Mouse (Mus musculus): ENCODE results near the gene Apex1. TPM values are rescaled to one million over a fixed set of nuclear protein-coding genes. Genes with fewer than 3 reads are reported as not detected.
A peak's percentile ranks its signal among the peaks of the same experiment; 100 is the strongest.
"Not testable (repeated sequence)": the region's sequence is repeated elsewhere in the genome, so short reads cannot be mapped to it uniquely, and the experiment has no call there.

Apex1 gene
- polyA plus RNA-seq, 1 experiment from 2014 or later, result 486 TPM

DNA sequence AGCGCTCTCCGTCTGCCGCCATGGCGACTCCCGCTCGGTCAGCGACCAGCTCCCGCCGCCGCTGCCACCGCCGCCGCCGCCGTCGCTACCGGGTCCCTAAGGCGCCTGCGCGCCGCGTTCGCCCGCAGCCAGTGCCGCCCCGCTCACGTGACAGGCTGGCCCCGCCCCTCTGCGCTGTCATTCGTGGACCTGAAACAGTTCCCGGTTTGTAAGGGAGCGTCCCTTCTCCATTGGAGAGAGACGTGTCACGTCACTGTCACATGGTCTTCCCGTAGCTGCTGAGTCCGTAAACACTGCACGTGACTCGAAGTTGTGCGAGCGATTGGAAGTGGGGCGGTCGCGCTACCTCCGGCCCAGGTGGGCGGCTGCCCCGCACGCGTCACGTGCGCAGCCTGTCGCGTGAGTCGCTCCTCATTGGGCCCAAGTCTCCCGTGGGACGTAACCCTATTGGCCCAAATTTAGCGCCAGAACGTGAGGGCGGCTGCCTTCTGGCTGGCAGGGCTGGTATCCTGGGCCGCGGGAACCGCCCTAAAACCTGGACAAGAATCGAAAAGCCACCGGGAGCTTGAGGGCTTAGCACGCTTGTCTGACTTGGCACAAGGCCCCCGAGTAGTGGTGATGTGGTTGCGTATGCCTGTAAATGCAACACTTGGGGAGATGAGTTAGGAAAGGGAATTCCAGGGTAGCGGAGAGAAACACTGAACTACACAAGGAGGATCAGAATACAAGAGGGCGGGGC is 6.2 kb downstream of the Apex1 start, which contains the start of the genes Pip4p1 and Pnp:
Pip4p1 (minus strand) TSS at position 103 of the 739 bp plus-strand sequence.
Pnp (plus strand) TSS at position 329 of the 739 bp plus-strand sequence.
- Histone ChIP-seq H3K27me3 (ENCODE audit: control insufficient read depth, insufficient read depth, low read length) (no peaks in the 10 kb centered on the region), H3K4me1 (ENCODE audit: control insufficient read depth, insufficient read depth, low read length) (no peaks in the 10 kb centered on the region), H3K9ac (replicated peaks; ENCODE audit: low read length) (peak within 1 kb of the TSS; percentile 93), H3K36me3 (replicated peaks; ENCODE audit: control insufficient read depth, insufficient read depth, low read depth, low read length) (peaks cover 10% of the 10 kb centered on the region; the same call in 1 of the 2 replicates), H3K4me2 (ENCODE audit: low read depth, low read length) (peak within 1 kb of the TSS; percentile 82), H3K4me3 (ENCODE audit: low read depth, low read length) (peak within 1 kb of the TSS; percentile 94), H3K9me3 (replicated peaks; ENCODE audit: control insufficient read depth, low read length) (no peaks in the 10 kb centered on the region), H3K27ac (replicated peaks; ENCODE audit: low read depth, low read length) (peak within 1 kb of the TSS; percentile 74)
- under 1% methylated on average over 60 of the region's 68 CpGs for WGBS
- DNase-seq (ENCODE audit: low spot score), result peak; percentile 98
- ATAC-seq (replicated peaks; ENCODE audit: insufficient number of reproducible peaks, low FRiP score, low TSS enrichment, low read depth), result peak; percentile 99

DNA sequence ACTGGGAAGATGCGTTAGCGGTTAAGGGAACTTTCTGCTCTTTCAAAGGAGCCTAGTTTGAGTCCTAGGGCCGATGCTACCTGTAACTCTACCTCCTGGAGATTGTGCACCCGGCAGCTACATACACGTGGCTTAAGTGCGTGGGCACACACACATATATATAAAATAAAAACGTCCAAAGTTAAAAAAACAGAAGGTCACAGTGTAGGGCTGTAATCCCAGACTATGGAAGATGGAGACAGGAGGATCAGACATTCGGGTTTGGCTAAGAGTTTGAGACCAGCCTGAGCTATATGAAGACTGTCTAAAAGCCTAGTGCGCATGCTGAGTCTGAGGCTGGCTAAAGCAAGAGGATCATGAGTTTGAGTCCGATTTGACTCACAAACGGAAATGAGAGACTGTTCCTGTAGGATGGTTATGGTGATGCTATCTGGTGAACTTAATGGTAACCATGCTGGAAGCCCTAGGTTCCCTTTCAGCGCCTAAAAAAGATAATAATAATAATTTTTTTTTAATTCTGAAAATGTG is 6.8 kb downstream of the Apex1 start:
- H3K9me3 ChIP-seq (replicated peaks; ENCODE audit: control insufficient read depth, low read length), result no peaks in the 10 kb centered on the region
- DNase-seq (ENCODE audit: low spot score) (peak; percentile 21), ATAC-seq (replicated peaks; ENCODE audit: insufficient number of reproducible peaks, low FRiP score, low TSS enrichment, low read depth) (peak; percentile 1; the same call in 1 of the 2 replicates)
- no peaks in the 10 kb centered on the region for H3K4me1 ChIP-seq (ENCODE audit: control insufficient read depth, insufficient read depth, low read length)
- WGBS, result 8% methylated on average over 12 of the region's 12 CpGs
- peak overlapping the region; percentile 68 for H3K9ac ChIP-seq (replicated peaks; ENCODE audit: low read length)
- peak overlapping the region; percentile 94 for H3K4me3 ChIP-seq (ENCODE audit: low read depth, low read length)
- H3K36me3 ChIP-seq (replicated peaks; ENCODE audit: control insufficient read depth, insufficient read depth, low read depth, low read length), result peaks cover 10% of the 10 kb centered on the region; the same call in 1 of the 2 replicates
- H3K27me3 ChIP-seq (ENCODE audit: control insufficient read depth, insufficient read depth, low read length), result no peaks in the 10 kb centered on the region
- peak overlapping the region; percentile 74 for H3K27ac ChIP-seq (replicated peaks; ENCODE audit: low read depth, low read length)
- H3K4me2 ChIP-seq (ENCODE audit: low read depth, low read length), result peak overlapping the region; percentile 56

DNA sequence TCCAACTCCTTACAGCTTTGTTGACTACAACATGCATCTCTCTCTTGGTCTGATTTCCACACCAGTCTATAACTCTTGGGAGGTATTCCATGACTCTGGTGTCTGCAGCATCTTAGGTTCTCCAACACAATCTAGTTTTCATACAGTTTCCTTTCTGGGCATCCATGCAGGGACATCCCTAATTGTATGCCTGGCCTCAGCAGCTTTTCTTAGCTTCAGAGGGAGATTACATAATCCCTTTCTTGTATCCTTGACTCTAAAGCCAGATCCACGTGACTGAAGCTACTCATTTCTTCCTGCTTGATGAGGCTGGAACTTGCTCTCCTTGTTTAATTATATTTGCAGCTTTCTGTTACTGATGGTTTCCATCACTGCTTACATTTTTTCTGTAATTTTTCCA is 11.9 kb downstream of the Apex1 start:
- no peaks in the 10 kb centered on the region for H3K27me3 ChIP-seq (ENCODE audit: control insufficient read depth, insufficient read depth, low read length)
- ATAC-seq (replicated peaks; ENCODE audit: insufficient number of reproducible peaks, low FRiP score, low TSS enrichment, low read depth), result no peak
- H3K9ac ChIP-seq (replicated peaks; ENCODE audit: low read length), result no peak overlapping the region
- no peak overlapping the region for H3K4me2 ChIP-seq (ENCODE audit: low read depth, low read length)
- WGBS, result 76% methylated on average over 1 of the region's 1 CpGs
- H3K9me3 ChIP-seq (replicated peaks; ENCODE audit: control insufficient read depth, low read length), result no peaks in the 10 kb centered on the region
- no peak overlapping the region for H3K27ac ChIP-seq (replicated peaks; ENCODE audit: low read depth, low read length)
- no peaks in the 10 kb centered on the region for H3K4me1 ChIP-seq (ENCODE audit: control insufficient read depth, insufficient read depth, low read length)
- no peak for DNase-seq (ENCODE audit: low spot score)
- H3K4me3 ChIP-seq (ENCODE audit: low read depth, low read length), result no peak overlapping the region
- no peaks in the 10 kb centered on the region for H3K36me3 ChIP-seq (replicated peaks; ENCODE audit: control insufficient read depth, insufficient read depth, low read depth, low read length)

DNA sequence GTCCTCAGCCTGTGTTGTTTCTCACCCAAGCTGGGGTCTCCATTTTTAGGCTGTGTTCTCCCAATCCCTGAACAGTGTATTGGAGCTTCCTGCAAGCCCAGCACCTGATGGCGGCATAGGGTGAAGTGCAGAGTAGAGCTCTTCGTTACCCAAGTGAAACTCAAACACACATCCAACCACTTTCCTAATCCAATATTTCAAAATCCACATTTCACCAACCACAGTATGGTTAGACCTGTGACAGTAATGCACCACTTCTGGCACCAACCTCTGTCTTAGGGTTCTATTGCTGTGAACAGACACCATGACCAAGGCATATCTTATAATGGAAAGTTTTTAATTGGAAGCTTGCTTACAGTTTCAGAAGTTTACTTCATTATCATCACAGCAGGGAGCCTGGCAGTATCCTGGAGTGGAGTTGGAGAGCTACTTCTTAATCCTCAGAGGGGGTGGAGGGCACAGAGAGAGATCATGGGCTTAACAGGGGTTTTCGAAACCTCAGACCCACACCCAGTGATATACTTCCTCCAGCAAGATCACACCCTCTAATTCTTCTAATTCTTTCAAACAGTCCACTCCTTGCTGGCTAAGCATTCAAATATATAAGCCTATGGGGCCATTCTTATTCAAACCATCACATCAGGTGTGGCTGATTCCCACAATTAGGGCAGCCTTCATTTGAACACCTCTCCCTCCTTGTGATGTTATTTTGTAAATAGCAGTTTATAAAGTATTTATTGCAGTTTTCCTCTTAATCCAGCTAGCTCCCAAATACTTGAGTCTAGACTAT is 13.5 kb downstream of the Apex1 start:
- Histone ChIP-seq H3K4me3 (ENCODE audit: low read depth, low read length) (no peak overlapping the region), H3K9me3 (replicated peaks; ENCODE audit: control insufficient read depth, low read length) (no peaks in the 10 kb centered on the region), H3K4me2 (ENCODE audit: low read depth, low read length) (no peak overlapping the region), H3K9ac (replicated peaks; ENCODE audit: low read length) (no peak overlapping the region), H3K27ac (replicated peaks; ENCODE audit: low read depth, low read length) (no peak overlapping the region), H3K4me1 (ENCODE audit: control insufficient read depth, insufficient read depth, low read length) (no peaks in the 10 kb centered on the region), H3K27me3 (ENCODE audit: control insufficient read depth, insufficient read depth, low read length) (no peaks in the 10 kb centered on the region), H3K36me3 (replicated peaks; ENCODE audit: control insufficient read depth, insufficient read depth, low read depth, low read length) (no peaks in the 10 kb centered on the region)
- no peak for ATAC-seq (replicated peaks; ENCODE audit: insufficient number of reproducible peaks, low FRiP score, low TSS enrichment, low read depth)
- WGBS, result 92% methylated on average over 3 of the region's 3 CpGs
- DNase-seq (ENCODE audit: low spot score), result no peak

DNA sequence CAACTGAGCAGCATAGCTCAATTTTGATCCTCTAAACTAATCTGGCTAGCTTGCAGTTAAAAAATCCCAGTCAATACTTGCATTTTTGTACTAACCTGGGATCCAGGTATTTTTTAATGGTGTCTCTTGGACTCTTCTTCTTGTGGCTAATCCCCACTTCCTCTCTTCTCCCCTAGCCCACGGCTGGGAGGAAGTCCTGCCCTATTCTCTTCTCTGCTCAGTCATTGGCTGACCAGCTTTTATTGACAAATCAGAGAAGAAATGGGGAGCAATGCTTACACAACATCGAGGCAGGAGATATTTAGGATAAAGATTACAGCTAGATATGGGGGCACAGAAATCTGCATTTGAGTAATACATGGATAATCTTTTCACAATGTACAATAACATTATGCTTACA is 14.2 kb downstream of the Apex1 start:
- H3K27me3 ChIP-seq (ENCODE audit: control insufficient read depth, insufficient read depth, low read length), result no peaks in the 10 kb centered on the region
- H3K9ac ChIP-seq (replicated peaks; ENCODE audit: low read length), result no peak overlapping the region
- H3K9me3 ChIP-seq (replicated peaks; ENCODE audit: control insufficient read depth, low read length), result no peaks in the 10 kb centered on the region
- no peaks in the 10 kb centered on the region for H3K36me3 ChIP-seq (replicated peaks; ENCODE audit: control insufficient read depth, insufficient read depth, low read depth, low read length)
- no peak for ATAC-seq (replicated peaks; ENCODE audit: insufficient number of reproducible peaks, low FRiP score, low TSS enrichment, low read depth)
- H3K4me1 ChIP-seq (ENCODE audit: control insufficient read depth, insufficient read depth, low read length), result no peaks in the 10 kb centered on the region
- no peak overlapping the region for H3K4me3 ChIP-seq (ENCODE audit: low read depth, low read length)
- WGBS, result 33% methylated on average over 2 of the region's 2 CpGs
- H3K27ac ChIP-seq (replicated peaks; ENCODE audit: low read depth, low read length), result no peak overlapping the region
- no peak overlapping the region for H3K4me2 ChIP-seq (ENCODE audit: low read depth, low read length)
- DNase-seq (ENCODE audit: low spot score), result no peak

DNA sequence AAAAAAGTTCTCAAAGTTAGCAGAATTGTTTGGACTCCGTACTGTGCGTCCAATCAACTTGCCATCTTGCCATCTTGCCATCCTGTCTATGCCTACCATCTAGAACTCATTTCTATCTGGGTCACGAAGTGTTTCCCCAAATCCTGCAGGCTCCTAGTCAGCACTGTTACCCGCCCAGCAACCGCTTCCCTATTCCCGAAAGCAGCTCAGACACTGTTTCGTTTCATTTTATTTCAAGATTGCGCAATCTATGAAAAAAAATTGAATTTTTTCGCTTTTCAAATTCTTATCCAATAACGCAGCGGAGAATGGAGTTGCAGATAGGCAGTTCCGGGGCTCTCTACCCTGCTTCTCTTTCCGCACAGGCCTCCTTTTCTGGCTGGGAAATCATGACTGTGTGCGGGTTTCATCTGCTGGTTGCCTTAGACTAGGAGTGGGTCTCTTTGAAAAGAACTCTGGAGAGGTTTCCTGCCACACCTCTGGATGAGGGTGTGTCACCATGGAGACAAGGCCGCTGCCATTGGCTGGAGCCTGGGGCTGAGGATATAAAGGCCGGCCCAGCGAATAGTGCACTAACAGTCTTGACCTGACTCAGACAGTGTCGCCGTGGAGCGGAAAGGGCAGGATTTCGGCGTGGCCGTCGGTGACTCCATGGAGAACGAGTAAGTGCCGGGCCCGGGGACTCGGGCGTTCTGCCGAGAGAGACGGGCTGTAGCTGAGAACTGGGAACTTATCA is 19.3 kb downstream of the Apex1 start, which contains the start of gene Gm49342:
Gm49342 (plus strand) TSS at position 586 of the 736 bp plus-strand sequence.
- H3K4me1 ChIP-seq (ENCODE audit: control insufficient read depth, insufficient read depth, low read length), result no peaks in the 10 kb centered on the region
- no peaks in the 10 kb centered on the region for H3K27me3 ChIP-seq (ENCODE audit: control insufficient read depth, insufficient read depth, low read length)
- peak within 1 kb of the TSS; percentile 72 for H3K27ac ChIP-seq (replicated peaks; ENCODE audit: low read depth, low read length)
- H3K9ac ChIP-seq (replicated peaks; ENCODE audit: low read length), result peak within 1 kb of the TSS; percentile 57
- no peaks in the 10 kb centered on the region for H3K36me3 ChIP-seq (replicated peaks; ENCODE audit: control insufficient read depth, insufficient read depth, low read depth, low read length)
- ATAC-seq (replicated peaks; ENCODE audit: insufficient number of reproducible peaks, low FRiP score, low TSS enrichment, low read depth) (peak; percentile 98), DNase-seq (ENCODE audit: low spot score) (peak; percentile 94)
- WGBS, result 18% methylated on average over 31 of the region's 31 CpGs
- no peaks in the 10 kb centered on the region for H3K9me3 ChIP-seq (replicated peaks; ENCODE audit: control insufficient read depth, low read length)
- H3K4me2 ChIP-seq (ENCODE audit: low read depth, low read length), result peak within 1 kb of the TSS; percentile 46
- H3K4me3 ChIP-seq (ENCODE audit: low read depth, low read length), result peak within 1 kb of the TSS; percentile 44

DNA sequence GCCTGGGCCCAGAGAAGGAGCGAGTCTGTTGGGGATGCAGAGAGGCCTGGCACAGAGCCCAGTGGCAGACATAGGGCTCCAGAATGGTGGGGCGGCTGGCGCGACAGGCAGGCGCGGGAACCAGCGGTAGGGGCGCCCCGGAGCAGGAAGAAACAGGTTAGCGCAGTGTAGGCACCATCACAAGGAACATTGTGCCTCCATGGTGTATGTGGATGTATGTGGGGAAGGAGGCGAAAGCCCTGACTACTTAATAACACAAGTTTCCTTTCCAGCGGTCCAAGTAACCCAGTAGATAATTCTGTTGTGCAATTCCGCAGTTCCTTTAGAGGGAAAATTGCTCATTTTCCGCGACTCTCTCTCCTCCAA is 19.9 kb downstream of the Apex1 start:
- peak overlapping the region; percentile 44 for H3K4me3 ChIP-seq (ENCODE audit: low read depth, low read length)
- DNase-seq (ENCODE audit: low spot score), result peak; percentile 53
- peak overlapping the region; percentile 72 for H3K27ac ChIP-seq (replicated peaks; ENCODE audit: low read depth, low read length)
- H3K36me3 ChIP-seq (replicated peaks; ENCODE audit: control insufficient read depth, insufficient read depth, low read depth, low read length); H3K4me1 ChIP-seq (ENCODE audit: control insufficient read depth, insufficient read depth, low read length); H3K27me3 ChIP-seq (ENCODE audit: control insufficient read depth, insufficient read depth, low read length); H3K9me3 ChIP-seq (replicated peaks; ENCODE audit: control insufficient read depth, low read length): not testable (repeated sequence)
- ATAC-seq (replicated peaks; ENCODE audit: insufficient number of reproducible peaks, low FRiP score, low TSS enrichment, low read depth), result peak; percentile 97
- H3K4me2 ChIP-seq (ENCODE audit: low read depth, low read length), result peak overlapping the region; percentile 46
- H3K9ac ChIP-seq (replicated peaks; ENCODE audit: low read length), result peak overlapping the region; percentile 57
- WGBS, result 1% methylated on average over 15 of the region's 15 CpGs
